Mouse (Mus musculus): Measurements from ENCODE around the gene Thtpa.

Gene Thtpa

DNA sequence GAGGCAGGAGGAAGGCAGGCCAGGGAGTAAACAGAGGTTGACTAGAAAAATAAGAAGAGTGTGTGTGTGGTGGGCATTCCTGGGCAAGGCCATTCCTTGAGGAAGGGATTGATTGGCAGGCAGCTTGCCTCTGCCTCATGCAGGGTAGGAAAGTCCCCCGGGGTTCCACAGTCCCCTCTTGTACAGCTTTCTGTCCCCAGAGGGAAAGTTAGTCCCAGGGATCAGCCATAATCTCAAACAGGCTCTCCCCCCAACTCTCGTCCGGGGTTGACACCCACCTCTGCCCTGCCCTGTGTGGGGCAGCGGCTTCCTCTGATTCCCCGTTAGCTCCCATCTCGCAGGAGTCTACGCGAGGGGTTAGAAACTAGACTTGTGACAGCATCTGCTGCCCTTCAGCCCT, 12.4 kb downstream of the Thtpa start:
- DNase-seq, result no peak

DNA sequence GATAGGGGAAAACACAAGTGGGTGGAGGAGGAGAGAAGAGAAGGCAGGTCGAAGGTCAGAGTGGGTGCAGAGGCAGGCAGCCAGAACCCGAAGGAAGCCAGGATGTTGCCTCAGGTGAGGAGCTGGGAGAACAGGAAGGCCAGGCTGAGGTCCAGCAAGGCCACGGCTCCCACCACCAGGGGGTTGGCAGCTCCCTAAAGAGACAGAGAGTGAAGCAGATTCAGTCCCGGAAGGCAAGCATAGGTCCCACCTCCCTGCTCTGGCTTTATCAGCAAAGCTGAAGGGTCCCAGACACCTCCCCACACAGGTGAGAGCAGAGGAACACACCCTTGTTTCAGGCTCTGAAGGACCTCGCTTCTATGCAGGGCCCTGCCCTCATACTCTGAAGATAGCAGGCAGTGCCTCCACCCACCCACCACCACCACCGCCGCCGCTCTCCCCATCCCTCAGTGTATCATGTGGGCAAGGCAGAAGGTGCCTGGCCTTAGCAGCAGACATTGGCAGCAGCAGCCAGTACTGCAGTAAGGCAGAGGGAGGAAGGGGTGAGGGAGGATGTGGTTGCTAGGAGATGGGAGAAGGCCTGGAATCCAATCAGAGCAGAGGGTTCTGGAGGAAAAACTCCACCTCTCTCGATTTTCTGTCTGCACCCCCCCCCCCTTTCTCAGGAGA, 13.8 kb downstream of the Thtpa start:
- no peak for DNase-seq

DNA sequence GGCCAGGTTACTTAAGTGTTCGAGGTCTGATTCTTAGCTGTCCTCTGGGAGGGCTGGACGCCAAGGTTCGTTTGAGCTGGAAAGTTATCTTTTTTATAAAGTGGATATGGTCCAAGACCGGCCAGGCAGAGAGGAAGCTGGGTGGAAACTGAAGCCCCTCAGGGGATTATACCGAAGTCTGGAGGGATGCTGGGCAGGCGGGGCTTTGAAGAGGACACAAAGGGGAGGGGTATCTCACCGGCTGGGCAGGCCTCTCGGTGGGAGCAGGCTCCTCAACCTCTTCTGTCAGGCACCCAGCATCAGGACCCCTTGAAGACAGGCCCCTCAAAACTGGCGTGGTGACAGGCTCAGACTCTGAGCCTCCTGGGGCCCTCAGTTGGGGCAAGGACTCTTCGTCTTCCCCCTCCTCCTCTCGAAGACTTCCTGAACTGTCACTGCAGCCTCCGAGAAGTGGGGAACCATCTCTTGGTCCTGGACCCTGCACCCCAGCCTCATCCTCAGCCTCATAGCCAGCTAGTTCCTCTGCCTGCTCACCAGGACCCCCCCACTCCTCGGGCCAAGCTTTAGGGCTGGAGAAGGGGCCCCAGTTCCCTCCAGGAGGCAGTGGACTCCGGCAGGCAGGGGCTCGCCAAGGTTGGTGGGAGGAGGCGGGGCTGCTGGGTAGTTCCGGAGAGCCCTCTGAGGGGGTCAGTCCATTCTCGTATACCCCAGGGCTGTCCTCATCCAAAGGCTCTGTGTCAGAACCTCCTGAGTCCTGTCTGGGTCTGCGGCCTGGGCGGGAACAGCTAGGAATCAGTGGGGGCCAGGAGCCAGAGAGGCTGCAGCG, 14.7 kb downstream of the Thtpa start:
- DNase-seq, result no peak

DNA sequence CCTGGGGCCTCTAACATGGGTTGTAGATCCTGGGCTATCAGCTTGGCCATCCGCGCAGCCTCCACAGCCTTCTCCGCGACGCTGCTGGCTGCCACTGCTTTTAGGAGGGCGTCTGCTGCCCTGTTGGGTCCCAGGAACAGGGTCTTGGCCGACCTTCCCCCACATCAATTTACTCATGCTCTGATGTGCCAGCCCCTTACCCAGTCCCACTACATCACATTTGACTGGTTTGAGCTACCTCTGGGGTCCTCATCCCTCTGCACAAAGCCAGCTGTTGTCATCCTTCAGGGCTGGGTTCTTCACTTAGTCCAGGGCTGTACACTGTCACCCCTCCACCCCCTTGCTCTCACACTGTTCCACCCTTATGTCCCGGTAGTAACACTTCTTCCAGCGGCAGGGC, 15.5 kb downstream of the Thtpa start:
- DNase-seq, result no peak

DNA sequence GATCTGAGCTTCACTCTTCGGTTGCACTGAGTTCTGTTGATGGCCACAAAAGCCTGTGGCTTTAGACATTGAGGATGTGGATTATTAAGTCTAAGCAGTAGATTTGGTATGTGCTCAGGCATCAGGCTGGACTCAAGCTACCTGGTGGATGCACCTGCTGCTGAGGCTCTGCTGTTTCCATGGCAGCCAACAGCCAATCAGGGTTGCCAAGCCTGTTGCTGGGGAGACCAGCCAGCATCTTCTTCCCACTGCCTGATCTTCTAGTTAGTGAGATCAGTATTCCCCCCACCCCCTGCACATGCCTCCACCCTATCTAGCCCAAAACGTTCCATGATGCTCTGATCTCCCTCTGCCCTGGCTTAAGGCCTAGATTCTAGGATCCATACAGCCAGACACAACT, 17.1 kb downstream of the Thtpa start:
- no peak for DNase-seq

DNA sequence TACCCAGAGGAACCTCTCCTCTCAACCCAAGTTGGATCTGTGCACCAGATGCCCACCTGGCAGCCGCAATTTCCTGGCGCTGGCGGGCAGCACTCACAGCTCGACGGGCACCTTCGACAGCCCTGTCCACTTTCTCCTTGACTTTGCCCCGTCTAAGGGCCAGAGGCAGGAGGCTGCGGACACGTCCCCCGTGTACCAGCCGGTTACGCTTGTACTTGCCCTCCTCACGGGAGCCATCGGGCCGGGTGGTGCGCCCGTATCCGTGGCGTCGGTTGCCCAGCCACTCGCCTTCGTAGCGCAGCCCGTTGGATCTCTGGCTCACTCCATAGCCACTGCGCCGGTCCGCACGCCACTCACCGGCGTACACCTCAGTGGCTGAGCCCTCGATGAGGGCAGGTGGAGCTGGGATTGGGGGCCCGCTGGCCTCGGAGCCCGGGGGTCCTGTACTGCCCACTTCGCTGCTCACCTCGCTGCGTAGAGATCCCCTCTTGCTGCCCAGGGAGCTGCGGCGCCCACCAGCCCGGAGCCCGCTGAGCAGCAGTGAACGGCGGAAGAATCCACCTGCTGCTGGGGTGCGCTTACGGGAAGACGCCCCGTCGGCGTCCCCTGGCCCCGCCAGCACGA, 18.9 kb downstream of the Thtpa start:
- no peak for DNase-seq

DNA sequence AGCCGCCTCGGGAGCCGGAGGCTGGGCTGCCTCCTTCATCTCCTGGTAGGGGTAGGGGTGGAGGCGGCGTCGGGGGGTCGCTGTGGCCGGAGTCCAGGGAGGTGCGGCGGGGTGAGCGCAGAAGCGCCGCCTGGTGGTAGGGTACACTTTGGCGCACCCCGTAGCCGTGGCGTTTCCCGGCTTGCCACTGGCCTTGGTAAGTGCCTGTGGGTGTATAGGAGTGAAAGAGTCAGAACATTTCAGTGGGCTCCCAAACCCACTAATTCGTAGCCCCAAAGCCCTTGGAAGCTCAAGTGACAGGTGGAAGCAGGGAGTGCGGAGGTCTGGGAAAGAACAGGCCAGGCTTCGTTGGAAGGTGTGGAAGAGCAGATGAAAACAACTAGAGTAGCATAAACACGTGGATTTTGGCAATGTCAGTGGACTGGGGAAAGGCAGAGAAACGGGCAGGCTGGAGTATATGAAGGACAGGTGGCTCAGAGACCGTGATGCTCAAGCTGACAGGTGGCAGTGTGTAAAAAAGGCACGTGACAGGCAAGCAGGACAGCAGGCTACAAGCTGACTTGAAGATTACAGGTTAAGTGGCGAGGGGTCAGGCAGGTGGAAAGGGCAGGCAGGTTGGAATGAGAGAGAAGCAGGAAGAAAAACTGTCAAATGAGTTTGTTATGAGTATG, 19.5 kb downstream of the Thtpa start:
- no peak for DNase-seq

DNA sequence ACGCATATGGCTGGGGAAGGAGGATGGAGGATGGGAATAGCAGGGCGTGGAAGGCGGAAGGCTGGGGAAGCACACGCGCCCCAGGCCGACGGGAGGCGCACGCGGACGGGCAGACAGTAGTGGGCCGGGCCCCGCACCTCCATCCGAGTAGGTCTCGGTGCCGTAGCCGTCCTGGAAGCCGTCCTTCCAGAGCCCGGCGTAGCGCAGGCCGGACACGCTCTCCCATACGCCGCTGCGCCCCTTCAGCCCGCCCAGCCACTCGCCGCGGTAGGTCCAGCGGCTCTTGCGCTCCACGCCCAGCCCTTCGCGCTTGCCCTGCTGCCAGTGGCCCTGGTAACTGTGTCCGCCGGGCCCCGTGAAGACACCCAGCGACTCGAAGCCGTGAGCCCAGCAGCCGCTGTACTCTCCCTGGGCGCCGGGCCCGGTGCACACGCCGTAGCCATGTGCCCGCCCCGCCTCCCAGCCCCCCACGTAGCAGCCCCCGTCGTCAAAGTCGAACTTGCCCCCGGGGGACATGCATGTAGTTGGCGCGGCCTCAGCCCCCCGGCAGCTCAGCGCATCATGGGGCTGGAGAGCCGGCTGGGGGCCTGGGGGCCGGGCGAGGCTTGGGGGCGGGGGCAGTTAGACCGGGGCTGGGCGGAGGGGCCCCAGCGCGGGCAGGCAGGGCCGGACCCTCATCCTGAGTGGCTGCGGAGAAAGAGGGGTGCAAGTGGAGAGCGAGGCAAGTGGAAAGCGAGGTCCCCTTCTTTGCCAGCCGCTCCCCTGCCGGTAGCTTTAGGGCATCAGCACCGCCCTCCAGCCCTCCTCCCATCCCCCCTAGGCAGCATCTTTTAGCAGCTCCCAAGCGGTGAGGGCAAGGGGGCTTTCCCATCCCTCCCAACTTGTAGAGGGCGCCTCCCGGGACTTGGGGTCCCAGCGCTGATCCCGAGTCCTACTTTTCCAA, 20.4 kb downstream of the Thtpa start:
- DNase-seq, result no peak

DNA sequence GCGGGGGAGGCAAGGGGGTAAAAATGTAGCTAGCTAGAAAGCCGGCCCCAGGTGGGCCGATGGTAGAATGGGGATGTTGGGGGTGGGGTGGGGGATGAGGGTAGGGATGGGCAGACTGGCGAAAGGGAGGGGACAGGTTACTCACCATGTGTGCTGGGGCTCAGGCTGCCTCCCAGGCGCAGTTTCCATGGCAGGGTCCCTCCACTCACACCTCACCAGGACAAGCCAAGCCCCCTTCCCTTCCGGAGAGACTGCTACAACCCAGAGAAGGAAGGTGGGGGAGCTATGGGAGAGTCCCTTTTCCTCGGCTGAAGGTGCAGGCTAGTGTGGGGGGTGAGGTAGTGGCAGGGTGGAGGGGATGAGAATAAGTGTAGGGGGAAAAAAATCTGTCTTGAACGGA, 21.3 kb downstream of the Thtpa start:
- no peak for DNase-seq

DNA sequence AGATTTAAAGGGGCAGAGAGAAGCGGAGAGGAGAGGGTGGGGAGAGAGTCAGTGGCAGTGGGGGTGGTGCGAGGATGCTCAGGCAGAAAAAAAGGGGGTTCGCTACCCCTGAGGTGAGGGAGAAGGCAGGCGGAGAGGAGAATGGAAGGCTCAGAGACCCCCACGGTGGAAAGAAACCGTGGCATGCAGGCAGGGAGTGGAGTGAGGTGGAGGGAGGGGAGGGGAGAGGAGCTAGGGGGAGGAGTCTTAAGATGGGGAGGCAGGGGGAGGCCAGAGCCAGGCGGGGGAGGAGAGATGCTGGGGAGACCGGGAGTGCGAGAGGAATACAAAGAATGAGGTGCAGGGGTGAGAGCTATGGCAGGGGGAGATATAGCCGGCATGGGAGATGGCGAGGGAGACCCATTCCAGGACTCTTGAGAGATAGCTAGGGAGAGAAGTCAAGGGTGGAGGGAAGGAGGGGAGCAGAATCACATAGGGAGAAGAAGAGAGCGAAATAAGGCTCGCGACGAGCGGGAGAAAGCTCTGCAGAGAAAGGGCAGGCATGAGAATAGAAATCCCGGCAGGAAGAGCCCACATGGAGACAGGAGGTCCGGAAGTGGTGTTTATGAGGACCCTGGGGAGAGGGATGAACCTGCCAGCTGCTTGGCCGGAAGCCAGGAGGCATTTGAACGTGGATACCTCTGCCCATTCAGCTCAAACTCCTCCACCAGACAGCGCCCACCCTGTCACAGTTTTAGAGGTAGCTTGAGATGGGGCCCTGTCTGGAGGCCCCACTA, 22.0 kb downstream of the Thtpa start, which contains the start of gene Jph4:
Jph4 (minus strand) TSS at position 511 of the 776 bp plus-strand sequence.
- no peak for DNase-seq

DNA sequence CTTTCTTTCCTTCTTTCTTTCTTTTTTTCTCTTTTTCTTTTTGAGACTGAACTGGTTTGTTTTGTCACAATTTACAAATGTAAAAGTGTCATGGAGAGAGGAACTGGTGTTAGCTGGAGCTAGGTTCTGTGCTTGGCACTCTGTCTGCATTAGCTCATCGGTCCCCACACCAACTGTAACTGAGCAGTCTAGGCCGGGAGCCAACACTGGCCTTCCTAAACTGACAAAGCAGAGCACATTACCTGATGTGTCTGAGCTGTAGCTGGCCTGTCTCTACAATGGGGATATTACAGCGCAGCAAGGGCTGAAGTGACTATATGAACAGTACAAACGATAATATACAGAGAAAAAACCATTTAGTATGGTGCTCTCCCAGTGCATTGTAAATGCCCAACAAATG, 24.3 kb downstream of the Thtpa start:
- no peak for DNase-seq

DNA sequence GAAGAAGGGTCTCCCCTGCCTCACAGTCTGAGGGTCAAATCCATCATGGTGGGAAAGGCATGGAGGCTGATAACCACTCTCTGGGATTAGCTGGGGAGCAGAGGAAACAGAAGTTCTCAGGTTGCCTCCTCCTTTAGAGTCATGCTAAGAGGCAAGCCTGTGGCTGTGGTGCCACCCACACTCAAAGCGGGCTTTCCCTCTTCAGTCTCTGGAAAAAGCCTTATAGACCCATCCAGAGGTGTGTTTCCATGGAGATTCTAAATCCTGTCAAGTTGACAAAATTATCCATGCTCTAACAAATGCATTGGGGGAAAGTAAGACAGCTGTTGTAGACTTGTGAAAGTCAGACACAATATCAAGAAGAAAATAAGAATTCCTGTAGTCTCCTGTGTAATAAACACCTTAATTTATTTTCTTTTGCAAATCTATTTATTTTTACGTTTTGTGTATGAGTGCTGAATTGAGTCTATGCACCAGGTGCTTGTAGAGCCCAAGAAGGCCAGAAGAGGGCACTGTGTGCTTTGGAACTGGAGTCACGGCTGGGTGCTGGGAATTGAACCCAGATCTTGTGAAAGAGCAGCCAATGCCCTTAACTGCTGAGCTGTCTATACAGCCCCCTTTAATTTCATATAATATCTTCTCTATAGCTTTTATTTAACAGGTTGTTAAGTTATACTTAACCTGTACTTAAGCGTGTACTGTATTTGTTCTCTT, 25.0 kb downstream of the Thtpa start:
- no peak for DNase-seq

DNA sequence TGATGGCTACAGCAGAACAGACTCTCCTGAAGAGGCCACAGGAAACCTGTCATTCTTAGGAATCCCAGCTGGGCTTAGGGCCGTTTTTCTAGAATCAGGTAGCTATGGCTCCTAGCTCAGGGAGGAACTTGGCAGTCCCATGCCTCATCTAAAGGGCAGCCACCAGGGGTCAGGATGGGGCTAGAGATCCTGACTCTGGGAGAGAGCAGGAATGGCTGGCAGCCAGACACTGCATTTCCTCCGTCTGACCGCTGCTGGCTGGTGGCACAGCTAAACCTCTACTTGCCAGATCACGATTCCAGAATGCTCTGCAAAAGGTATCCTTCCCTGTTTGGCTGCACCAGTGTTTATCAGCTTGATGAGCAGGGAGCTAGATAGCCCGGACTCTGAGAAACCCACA, 27.4 kb downstream of the Thtpa start:
- peak; percentile 71 for DNase-seq

DNA sequence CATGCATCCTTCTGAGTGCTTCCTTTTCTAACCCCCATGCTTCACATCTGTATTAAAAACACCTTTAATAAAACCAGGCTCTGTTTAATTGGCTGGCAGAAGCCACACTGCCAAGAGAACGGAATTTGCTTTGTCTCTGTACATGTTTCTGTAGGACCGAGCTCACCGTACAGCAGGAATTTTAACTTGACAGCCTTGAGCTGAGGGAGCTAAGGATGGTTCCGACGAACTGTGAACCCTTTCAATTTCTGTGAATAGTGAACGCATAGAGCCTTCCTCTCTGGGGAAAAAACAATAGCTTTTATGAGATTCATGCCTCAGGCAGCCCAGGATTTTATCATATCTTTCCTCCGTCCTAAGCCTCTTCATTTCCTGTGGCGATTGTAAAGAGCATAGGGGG, 27.8 kb downstream of the Thtpa start:
- no peak for DNase-seq

DNA sequence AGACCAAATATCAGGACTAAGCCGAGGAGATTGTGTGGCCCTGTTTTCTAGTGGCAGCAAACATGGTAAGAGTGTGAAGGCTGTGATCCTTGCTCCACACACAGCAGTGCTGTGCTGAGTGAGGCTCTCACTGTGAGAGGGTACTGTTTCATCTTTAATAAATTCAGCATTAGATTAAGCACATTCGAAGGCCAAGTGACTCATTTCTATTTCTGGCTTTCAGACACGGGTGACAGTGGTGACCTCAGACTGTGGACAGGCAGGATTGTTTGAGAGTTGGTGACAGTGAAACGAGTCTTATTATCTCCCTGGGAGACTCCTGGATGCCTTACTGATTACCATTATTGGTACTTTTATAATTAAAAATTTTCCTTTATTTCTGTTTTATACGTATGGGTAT, 31.1 kb downstream of the Thtpa start:
- DNase-seq, result no peak

DNA sequence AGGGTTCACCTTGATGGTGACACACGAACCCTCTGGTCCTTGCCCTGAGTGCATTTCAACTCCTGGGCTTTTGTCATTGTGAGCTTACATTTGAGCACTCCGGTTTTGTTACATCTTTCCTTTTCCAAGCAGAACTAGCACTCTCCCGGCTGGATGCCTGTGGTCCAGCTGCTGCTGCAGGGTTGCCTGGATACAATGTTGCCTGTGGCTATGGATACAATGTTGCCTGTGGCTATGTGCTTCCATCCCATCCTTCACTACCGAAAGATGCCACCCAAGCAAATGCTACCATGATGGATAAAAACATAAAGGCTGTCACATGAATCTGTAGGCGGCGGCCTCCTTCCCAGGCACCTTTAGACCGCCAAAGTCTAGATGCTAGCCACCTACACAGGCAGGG, 31.9 kb downstream of the Thtpa start:
- DNase-seq, result no peak

DNA sequence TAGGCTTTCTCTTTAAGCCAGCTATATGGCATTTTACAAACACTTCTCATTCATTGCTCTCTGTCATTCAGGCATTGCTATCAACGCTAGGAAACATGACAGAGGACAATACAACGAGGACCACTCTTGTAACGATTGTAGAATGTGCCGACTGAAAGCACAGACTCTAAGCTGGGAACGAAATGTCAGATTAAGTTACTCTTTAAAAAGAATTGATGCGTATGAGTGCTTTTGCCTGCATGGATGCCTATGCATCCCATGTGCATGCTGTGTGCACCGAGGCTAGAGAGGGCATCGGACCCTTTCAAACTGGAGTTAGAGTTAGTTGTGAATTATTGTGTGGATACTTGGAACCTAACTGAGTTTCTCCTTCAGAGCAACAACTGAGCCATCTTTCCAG, 41.1 kb downstream of the Thtpa start:
- DNase-seq, result no peak

DNA sequence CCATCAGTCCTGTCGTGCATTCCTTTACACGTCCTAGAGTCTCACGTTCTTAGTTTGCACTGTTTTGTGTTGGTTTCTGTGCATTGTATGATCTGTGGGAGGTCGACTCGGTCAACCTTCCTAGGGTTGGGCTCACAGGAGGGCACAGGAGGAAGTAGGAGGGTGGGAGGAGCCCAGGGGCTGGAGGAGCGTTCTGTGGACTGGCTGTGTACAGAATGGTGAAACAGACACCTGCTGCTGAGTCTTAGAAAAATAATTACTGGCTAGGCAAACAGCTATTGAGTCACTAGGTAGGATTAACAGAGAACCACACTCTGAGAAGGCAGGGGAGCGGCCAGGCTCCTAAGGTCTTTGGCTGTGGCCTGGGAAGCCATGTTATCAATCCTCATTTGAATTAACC, 44.7 kb downstream of the Thtpa start:
- DNase-seq, result no peak

DNA sequence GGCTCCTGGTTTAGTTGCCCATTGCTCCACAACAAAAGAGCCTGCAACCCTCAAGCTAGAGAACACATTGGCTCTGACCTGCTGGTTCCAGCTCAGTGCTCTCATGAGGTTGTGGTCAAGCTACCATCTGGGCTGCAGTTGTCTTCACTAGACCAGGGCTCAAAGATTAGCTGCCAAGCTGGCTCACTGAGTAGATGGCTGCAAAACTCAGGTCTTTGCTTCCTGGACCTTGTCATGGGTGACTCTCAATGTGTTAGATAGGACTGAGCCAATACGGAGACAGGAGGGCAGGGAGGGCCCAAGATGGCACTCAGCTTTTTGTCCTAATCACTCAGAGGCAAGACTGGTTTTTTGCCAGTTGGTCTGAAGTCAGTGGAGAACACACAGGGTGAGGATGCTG, 51.7 kb downstream of the Thtpa start:
- no peak for DNase-seq

DNA sequence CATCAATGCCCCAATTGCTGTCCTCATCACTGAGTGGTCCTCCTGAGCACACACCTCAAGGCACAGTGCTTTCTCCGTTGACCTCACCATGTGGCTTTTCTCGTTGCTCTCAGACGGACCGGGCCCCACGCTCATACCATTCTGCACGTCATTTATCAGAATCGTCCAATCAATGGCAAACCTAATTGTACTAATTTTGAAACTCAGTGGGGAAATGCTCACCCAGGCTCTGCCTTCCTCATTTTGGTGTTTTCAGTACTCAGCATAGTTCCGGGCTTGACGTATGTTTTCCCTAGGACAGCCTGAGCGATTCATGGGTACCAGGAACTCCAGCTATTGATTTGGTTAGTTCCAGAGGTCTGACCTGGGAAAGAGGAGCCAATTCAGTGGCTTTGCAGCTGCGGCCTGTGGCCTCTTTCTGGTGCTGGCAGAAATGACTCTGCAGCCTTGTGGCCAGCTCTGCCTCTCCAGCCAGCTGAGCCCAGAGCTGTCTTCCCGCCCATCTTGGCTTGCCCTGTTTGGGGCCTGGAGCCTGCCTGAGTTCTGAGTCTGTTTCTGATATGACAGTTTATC, 52.3 kb downstream of the Thtpa start:
- DNase-seq, result no peak
